Mouse (Mus musculus) lung, embryonic 16.5 days (tissue): ENCODE results near the gene Ece1. TPM values are rescaled to one million over a fixed set of nuclear protein-coding genes. Genes with fewer than 3 reads are reported as not detected.

Experiments
- ATAC-seq: fragments of 200-750 bp; cut with Nextera tagmentation; 2 replicates; pipeline ENCODE4 v1.8.0; 2017; ENCODE audit warnings: low read depth, mild to moderate bottlenecking, moderate library complexity
- H3K27ac ChIP-seq: fragments of 300-500 bp; sonication (generic); 2 replicates; pipeline ENCODE4 v1.5.1; 2014; ENCODE audit warnings: mild to moderate bottlenecking, control low read depth, low read length
- H3K27me3 ChIP-seq: fragments of 300-500 bp; sonication (generic); 2 replicates; pipeline ENCODE4 v1.6.1; 2014; ENCODE audit warnings: low read depth, low read length, mixed read lengths; ENCODE audit not compliant: control insufficient read depth, insufficient read depth
- H3K36me3 ChIP-seq: fragments of 300-500 bp; sonication (generic); 2 replicates; pipeline ENCODE4 v1.6.1; 2014; ENCODE audit warnings: low read length; ENCODE audit not compliant: control insufficient read depth, insufficient read depth
- H3K4me1 ChIP-seq: fragments of 300-500 bp; sonication (generic); replicated peaks from 2 replicates; pipeline ENCODE4 v1.6.1; 2014; ENCODE audit warnings: low read length, mixed read lengths; ENCODE audit not compliant: control insufficient read depth, insufficient read depth
- H3K4me2 ChIP-seq: fragments of 300-500 bp; sonication (generic); 2 replicates; pipeline ENCODE4 v1.6.1; 2014; ENCODE audit warnings: low read depth, low read length, control low read depth
- H3K4me3 ChIP-seq: fragments of 300-500 bp; sonication (generic); 2 replicates; pipeline ENCODE4 v1.5.1; 2014; ENCODE audit warnings: mild to moderate bottlenecking, low read length, control low read depth
- H3K9ac ChIP-seq: fragments of 300-500 bp; sonication (generic); 2 replicates; pipeline ENCODE4 v1.6.1; 2014; ENCODE audit warnings: low read length, control low read depth
- H3K9me3 ChIP-seq: fragments of 300-500 bp; sonication (generic); 2 replicates; pipeline ENCODE4 v1.6.1; 2016; ENCODE audit warnings: low read length; ENCODE audit not compliant: control insufficient read depth
- WGBS: fragments of 180-500 bp; shearing (Covaris S2); extraction: QIAGEN DNeasy Blood & Tissue Kit; methylation state at CpG from one replicate; pipeline ENCODE4 v1.1.7; 2014; 5-methylcytosine and 5-hydroxymethylcytosine counted together
- polyA plus RNA-seq: library from polyadenylated mRNA; unstranded; fragments of >200 nt; fragmentation: Nextera tagmentation; extraction: Ambion mirVana; gene quantifications from 2 replicates; pipeline ENCODE4 v1.2.1, GENCODE M21; 2015

Ece1 gene
- polyA plus RNA-seq, 1 experiment from 2014 or later = 53.8 TPM

GRCm38 (mm10) chr4:137902268-137902667, 40.2 kb downstream of the Ece1 start:
- ATAC-seq = no peak
- Histone ChIP-seq H3K4me2 (no peak overlapping the region), H3K27me3 (peaks cover 7% of the 10 kb centered on the region; the same call in 1 of the 2 replicates), H3K27ac (no peak overlapping the region), H3K36me3 (no peaks in the 10 kb centered on the region), H3K4me1 (peaks cover 12% of the 10 kb centered on the region), H3K9ac (no peak overlapping the region), H3K4me3 (no peak overlapping the region), H3K9me3 (no peaks in the 10 kb centered on the region)
- 84% methylated on average over 13 of the region's 13 CpGs for WGBS

- Histone ChIP-seq H3K4me3 (no peak overlapping the region), H3K9ac (no peak overlapping the region), H3K4me2 (no peak overlapping the region), H3K27ac (no peak overlapping the region), H3K36me3 (no peaks in the 10 kb centered on the region), H3K4me1 (peaks cover 6% of the 10 kb centered on the region), H3K9me3 (no peaks in the 10 kb centered on the region), H3K27me3 (peaks cover 7% of the 10 kb centered on the region; the same call in 1 of the 2 replicates)
- no peak for ATAC-seq
- 49% methylated on average over 7 of the region's 7 CpGs for WGBS
Observed at GRCm38 (mm10) chr4:137902873-137903272, 40.8 kb downstream of the Ece1 start.

- Histone ChIP-seq H3K9me3 (no peaks in the 10 kb centered on the region), H3K4me1 (peaks cover 3% of the 10 kb centered on the region; the same call in 1 of the 2 replicates), H3K27me3 (no peaks in the 10 kb centered on the region), H3K4me2 (no peak overlapping the region), H3K27ac (no peak overlapping the region), H3K9ac (no peak overlapping the region), H3K4me3 (no peak overlapping the region), H3K36me3 (no peaks in the 10 kb centered on the region)
- WGBS = 63% methylated on average over 13 of the region's 13 CpGs
- ATAC-seq = no peak
Observed at GRCm38 (mm10) chr4:137904956-137905551, 43.0 kb downstream of the Ece1 start.

DNA sequence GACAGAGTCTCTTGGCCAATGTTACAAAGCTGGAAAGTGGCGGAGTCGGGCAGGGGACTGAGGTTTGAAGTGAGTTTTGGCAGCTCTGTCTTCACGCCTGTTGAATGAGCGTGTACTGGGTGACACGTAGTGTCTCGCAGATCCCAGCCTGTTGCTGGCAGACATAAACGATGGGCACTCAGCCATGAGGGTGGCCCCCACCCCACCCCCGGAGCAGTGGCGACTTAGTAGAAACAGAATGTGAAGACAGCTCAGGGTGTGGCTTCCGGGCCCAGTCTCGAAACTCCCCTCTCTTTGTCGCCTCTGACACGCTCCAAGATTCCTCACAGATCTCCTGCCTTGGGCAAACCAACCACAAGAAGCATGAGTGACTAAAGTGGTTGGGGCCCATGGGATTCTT, 45.9 kb downstream of the Ece1 start:
- ATAC-seq = peak; percentile 21; the same call in 1 of the 2 replicates
- Histone ChIP-seq H3K4me2 (no peak overlapping the region), H3K36me3 (no peaks in the 10 kb centered on the region), H3K27ac (no peak overlapping the region), H3K4me3 (no peak overlapping the region), H3K27me3 (no peaks in the 10 kb centered on the region; the same call in 1 of the 2 replicates), H3K9me3 (no peaks in the 10 kb centered on the region), H3K4me1 (peaks cover 6% of the 10 kb centered on the region), H3K9ac (no peak overlapping the region)
- 50% methylated on average over 13 of the region's 13 CpGs for WGBS

DNA sequence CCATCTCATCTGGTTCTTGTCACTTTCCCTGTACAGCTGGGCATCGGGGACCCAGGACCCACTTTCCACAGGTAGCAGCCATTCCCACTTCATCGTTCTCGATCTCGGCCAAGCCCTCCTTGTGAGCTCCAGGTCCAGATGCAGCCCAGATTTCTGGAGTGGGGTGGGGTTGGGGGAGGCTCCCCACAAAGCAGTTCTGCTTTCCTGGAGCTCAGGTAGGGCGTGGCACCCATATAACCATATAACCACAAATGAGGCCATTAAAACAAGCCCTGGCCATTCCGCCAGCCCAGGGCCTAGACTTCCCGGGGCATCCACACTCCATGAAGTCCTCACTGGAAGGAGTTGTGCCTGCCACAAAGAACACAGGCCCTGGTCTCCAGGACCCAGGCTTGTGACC, 46.5 kb downstream of the Ece1 start:
- H3K27ac ChIP-seq = no peak overlapping the region
- 89% methylated on average over 7 of the region's 7 CpGs for WGBS
- H3K4me1 ChIP-seq = peaks cover 11% of the 10 kb centered on the region
- no peaks in the 10 kb centered on the region; the same call in 1 of the 2 replicates for H3K27me3 ChIP-seq
- no peaks in the 10 kb centered on the region for H3K36me3 ChIP-seq
- no peak overlapping the region for H3K9ac ChIP-seq
- no peak for ATAC-seq
- H3K9me3 ChIP-seq = no peaks in the 10 kb centered on the region
- H3K4me2 ChIP-seq = no peak overlapping the region
- no peak overlapping the region for H3K4me3 ChIP-seq

DNA sequence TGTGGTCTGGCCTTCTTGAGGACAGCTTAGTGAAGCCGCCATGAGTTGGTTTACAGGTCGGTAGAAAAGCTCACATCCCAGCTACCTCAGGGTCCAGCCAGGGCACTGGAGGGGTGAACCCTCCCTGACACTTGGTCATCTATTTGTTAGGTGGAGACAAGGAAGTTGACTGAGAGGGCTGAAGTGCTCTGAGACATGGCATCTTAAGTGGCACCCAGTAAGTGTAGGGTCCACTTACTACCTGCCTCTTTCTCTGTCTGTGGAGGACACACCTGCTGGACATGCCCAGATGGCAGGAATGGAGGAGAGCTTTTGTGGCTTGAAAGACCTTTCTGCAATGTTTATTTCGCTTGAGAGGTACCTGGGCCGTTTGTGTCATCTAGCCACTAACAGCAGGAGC, 46.9 kb downstream of the Ece1 start:
- no peak overlapping the region for H3K4me2 ChIP-seq
- no peak overlapping the region for H3K4me3 ChIP-seq
- 66% methylated on average over 4 of the region's 4 CpGs for WGBS
- H3K27me3 ChIP-seq = peaks cover 2% of the 10 kb centered on the region; the same call in 1 of the 2 replicates
- no peak for ATAC-seq
- no peak overlapping the region for H3K27ac ChIP-seq
- no peaks in the 10 kb centered on the region for H3K36me3 ChIP-seq
- no peak overlapping the region for H3K9ac ChIP-seq
- no peaks in the 10 kb centered on the region for H3K9me3 ChIP-seq
- peaks cover 15% of the 10 kb centered on the region for H3K4me1 ChIP-seq

DNA sequence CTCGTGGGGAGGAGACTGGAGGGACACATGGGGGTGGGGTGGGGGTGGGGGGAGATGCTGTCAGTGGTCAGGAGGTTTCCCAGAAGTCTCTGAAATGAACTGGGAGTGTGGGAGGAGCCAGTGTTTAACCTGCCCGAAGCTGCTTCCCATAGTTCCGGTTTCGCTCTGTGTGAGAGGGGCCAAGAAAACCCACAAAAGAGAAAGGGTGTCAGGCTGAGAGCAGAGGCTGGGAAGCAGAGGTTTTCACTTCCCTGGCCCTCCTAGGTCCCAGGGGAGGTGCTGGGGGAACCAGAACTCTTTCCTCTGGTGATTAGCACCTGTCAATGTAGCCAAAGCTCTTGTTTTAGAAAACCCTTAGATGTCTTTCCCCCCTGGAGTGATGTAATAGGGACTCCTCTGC, 47.4 kb downstream of the Ece1 start:
- no peak for ATAC-seq
- H3K4me3 ChIP-seq = no peak overlapping the region
- H3K36me3 ChIP-seq = no peaks in the 10 kb centered on the region
- H3K27ac ChIP-seq = no peak overlapping the region
- no peaks in the 10 kb centered on the region for H3K9me3 ChIP-seq
- H3K27me3 ChIP-seq = peaks cover 7% of the 10 kb centered on the region; the same call in 1 of the 2 replicates
- H3K4me1 ChIP-seq = peaks cover 16% of the 10 kb centered on the region
- no peak overlapping the region for H3K9ac ChIP-seq
- WGBS = 29% methylated on average over 4 of the region's 4 CpGs
- no peak overlapping the region for H3K4me2 ChIP-seq

GRCm38 (mm10) chr4:137910382-137911009, 48.5 kb downstream of the Ece1 start:
- Histone ChIP-seq H3K27ac (no peak overlapping the region), H3K9me3 (no peaks in the 10 kb centered on the region), H3K27me3 (peaks cover 7% of the 10 kb centered on the region; the same call in 1 of the 2 replicates), H3K9ac (no peak overlapping the region), H3K4me1 (peaks cover 16% of the 10 kb centered on the region), H3K36me3 (no peaks in the 10 kb centered on the region), H3K4me2 (no peak overlapping the region), H3K4me3 (no peak overlapping the region)
- WGBS = 89% methylated on average over 5 of the region's 5 CpGs
- no peak for ATAC-seq

DNA sequence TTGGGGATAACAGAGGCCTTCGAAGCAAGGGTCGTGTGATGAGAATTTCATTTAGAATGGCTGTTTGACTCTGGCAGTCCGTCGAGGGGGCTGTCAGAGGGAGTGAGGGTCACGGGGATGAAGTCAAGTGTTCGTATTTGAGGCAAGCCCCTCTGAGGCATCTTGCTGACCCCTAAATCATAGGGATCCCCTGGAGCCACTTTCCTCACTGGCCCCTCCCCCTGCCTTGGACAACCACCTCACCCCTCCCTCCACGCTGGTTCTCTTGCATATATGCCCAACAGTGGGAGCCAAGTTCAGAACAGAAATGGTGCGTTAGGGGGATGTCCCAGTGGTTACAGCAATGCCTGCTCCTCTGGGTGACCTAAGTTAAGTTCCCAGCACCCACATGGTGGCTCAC, 49.6 kb downstream of the Ece1 start:
- peaks cover 16% of the 10 kb centered on the region for H3K4me1 ChIP-seq
- ATAC-seq = no peak
- 77% methylated on average over 8 of the region's 8 CpGs for WGBS

More for the DNA sequence above, 49.6 kb downstream of the Ece1 start:
- Histone ChIP-seq H3K9ac (no peak overlapping the region), H3K9me3 (no peaks in the 10 kb centered on the region), H3K27me3 (peaks cover 7% of the 10 kb centered on the region; the same call in 1 of the 2 replicates), H3K36me3 (no peaks in the 10 kb centered on the region), H3K4me3 (no peak overlapping the region), H3K27ac (no peak overlapping the region), H3K4me2 (no peak overlapping the region)
